Mouse (Mus musculus) retina, postnatal 7 days (tissue): ENCODE results near the gene Syngr1.
A peak's percentile ranks its signal among the peaks of the same experiment; 100 is the strongest.
"Not testable (repeated sequence)": the region's sequence is repeated elsewhere in the genome, so short reads cannot be mapped to it uniquely, and the experiment has no call there.

ENCODE experiments used
- DNase-seq: peaks from one replicate; pipeline ENCODE4 v3.0.0-alpha.2; 2012; ENCODE audit warnings: low read depth, low spot score

The Syngr1 gene

GRCm38 (mm10) chr15:80115866-80116794 is 25.0 kb downstream of the Syngr1 start:
- DNase-seq, result no peak

GRCm38 (mm10) chr15:80117154-80117553 is 26.0 kb downstream of the Syngr1 start:
- no peak for DNase-seq

GRCm38 (mm10) chr15:80119076-80119475 is 27.9 kb downstream of the Syngr1 start:
- DNase-seq, result no peak

GRCm38 (mm10) chr15:80121721-80122325 is 30.7 kb downstream of the Syngr1 start:
- DNase-seq, result no peak

GRCm38 (mm10) chr15:80122431-80122830 is 31.3 kb downstream of the Syngr1 start:
- DNase-seq, result not testable (repeated sequence)

GRCm38 (mm10) chr15:80124651-80125050 is 33.5 kb downstream of the Syngr1 start:
- no peak for DNase-seq

- DNase-seq, result no peak
These were observed 36.1 kb downstream of the Syngr1 start for GRCm38 (mm10) chr15:80127191-80127590.

- DNase-seq, result no peak
These were observed 38.8 kb downstream of the Syngr1 start for GRCm38 (mm10) chr15:80129982-80130381.

- no peak for DNase-seq
These were observed 39.6 kb downstream of the Syngr1 start for GRCm38 (mm10) chr15:80130689-80131088.

GRCm38 (mm10) chr15:80131421-80131820 is 40.3 kb downstream of the Syngr1 start:
- DNase-seq, result no peak

- no peak for DNase-seq
These were observed 41.3 kb downstream of the Syngr1 start for GRCm38 (mm10) chr15:80132452-80132851.

GRCm38 (mm10) chr15:80132993-80133586 is 42.0 kb downstream of the Syngr1 start, which contains the start of gene Tab1:
Gene Tab1 (plus strand): TSS chr15:80133127.
- peak; percentile 86 for DNase-seq

GRCm38 (mm10) chr15:80133682-80134449 is 42.7 kb downstream of the Syngr1 start:
- no peak for DNase-seq

GRCm38 (mm10) chr15:80134450-80134847 is 43.3 kb downstream of the Syngr1 start:
- DNase-seq, result no peak

GRCm38 (mm10) chr15:80135499-80135898 is 44.4 kb downstream of the Syngr1 start:
- DNase-seq, result no peak

- DNase-seq, result no peak
These were observed 45.5 kb downstream of the Syngr1 start for GRCm38 (mm10) chr15:80136645-80137044.

- DNase-seq, result no peak
These were observed 47.0 kb downstream of the Syngr1 start for GRCm38 (mm10) chr15:80137945-80138791.

GRCm38 (mm10) chr15:80140302-80140701 is 49.2 kb downstream of the Syngr1 start:
- no peak for DNase-seq

GRCm38 (mm10) chr15:80140878-80141277 is 49.7 kb downstream of the Syngr1 start:
- no peak for DNase-seq

GRCm38 (mm10) chr15:80142130-80142529 is 51.0 kb downstream of the Syngr1 start:
- DNase-seq, result no peak

- no peak for DNase-seq
These were observed 52.6 kb downstream of the Syngr1 start for GRCm38 (mm10) chr15:80143760-80144159.
